Mouse (Mus musculus): ENCODE measurements around the gene Faap24.
A peak's percentile ranks its signal among the peaks of the same experiment; 100 is the strongest.

Gene Faap24

DNA sequence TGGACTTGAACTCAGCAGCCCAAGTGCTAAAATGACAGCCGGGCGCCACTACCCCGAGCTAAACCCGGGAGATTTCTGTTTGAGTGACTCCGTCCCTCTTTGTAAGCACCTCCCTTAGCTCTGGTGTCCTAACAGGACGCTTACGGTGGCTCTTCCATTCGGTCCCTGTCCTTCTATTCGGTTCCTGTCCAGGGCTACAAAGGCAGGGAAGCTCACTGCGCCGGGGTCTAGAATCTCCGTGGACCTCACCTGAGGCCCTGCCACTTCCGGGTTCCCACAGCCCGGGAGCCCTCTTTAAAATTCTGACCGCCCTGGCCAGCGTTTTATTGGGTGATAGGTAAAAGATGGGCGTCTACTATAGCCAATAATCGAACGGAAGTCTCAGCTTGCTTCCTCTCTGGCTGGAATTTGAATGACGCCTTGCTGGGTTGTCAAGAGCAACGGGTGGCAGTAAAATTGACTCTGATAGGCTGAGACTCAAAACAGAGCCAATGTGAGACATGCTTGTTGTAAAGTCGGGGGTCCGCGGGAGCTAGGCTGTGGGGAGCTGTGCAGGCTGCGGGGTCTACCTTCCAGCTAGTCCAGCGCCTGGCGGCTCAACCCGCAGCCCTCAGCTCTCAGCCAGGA, at the start of gene Faap24, which contains the start of gene Cep89:
Gene Faap24 (minus strand): TSS at position 295 of the 627 bp plus-strand sequence.
Gene Cep89 (plus strand): TSS at position 494 of the 627 bp plus-strand sequence.
- peak; percentile 98 for DNase-seq

DNA sequence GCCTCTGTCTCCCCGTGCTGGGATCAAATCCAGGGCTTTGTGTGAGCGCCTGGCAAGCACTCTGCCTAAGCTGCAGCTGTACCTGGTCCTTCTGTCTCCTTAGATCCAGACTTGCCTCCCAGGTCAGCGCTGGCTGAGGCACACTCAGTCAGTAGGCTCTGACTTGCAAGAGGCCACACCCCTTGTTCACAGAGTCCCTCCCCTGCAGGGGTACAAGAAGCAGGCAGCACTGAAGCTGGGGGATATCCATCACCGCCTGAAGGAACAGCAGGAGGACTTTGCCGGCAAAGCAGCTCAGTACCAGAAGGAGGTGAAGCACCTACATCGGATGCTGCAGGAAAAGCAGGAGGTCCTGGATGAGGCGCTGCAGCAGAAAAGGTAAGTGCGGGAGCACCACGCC, 38.6 kb upstream of the Faap24 start:
- DNase-seq = no peak

DNA sequence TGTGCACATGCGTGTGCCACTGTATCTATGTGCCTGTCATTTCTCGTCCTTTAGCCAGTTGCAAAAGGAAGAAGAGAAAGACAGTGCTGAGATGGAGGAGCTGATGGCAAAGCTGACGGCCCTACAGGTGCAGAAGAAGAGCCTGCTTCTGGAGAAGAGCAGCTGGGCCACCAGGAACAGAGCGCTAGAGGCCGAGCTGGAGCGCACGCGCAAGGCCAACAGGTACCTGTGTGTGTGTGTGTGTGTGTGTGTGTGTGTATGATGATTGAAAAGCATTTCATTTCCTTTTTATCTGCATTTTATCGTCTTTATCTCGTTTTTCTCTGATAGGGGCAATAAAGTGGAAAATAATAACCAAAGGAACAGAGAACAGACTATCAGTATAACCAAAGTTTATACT, 31.5 kb upstream of the Faap24 start:
- no peak for DNase-seq

DNA sequence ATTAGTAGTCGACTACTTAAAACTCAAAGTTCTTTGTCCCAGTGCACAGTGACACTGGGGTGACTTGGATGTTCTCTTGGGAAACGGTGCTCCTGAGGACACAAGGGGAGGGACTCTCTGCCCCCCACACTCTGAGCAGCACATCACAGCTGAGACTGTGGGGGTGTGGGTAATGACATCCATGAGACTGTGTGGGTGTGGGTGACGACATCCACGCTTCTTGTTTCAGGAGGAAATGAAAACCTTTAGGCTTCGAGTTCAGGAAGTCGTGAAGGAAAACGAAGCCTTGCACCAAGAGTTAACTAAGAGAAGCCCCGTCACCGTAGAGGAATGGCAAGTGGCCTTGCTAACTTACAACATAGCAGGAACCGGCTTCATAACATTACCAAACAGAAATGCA, 26.4 kb upstream of the Faap24 start:
- DNase-seq = peak; percentile 8

DNA sequence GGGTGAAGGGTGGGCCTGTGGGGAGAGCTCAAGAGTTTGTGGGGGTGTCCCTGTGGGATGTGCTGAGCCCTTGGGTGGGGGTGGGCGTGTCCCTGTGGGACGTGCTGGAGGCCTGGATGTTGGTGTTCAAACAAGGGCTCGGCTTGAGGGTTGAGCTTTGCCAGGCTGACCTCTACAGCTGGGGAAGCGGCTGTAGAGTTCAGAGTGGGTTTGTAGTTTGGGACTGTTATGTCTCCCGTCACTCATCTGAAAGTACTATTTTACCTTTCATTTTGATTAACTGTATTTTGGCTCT, 20.0 kb upstream of the Faap24 start:
- no peak for DNase-seq

DNA sequence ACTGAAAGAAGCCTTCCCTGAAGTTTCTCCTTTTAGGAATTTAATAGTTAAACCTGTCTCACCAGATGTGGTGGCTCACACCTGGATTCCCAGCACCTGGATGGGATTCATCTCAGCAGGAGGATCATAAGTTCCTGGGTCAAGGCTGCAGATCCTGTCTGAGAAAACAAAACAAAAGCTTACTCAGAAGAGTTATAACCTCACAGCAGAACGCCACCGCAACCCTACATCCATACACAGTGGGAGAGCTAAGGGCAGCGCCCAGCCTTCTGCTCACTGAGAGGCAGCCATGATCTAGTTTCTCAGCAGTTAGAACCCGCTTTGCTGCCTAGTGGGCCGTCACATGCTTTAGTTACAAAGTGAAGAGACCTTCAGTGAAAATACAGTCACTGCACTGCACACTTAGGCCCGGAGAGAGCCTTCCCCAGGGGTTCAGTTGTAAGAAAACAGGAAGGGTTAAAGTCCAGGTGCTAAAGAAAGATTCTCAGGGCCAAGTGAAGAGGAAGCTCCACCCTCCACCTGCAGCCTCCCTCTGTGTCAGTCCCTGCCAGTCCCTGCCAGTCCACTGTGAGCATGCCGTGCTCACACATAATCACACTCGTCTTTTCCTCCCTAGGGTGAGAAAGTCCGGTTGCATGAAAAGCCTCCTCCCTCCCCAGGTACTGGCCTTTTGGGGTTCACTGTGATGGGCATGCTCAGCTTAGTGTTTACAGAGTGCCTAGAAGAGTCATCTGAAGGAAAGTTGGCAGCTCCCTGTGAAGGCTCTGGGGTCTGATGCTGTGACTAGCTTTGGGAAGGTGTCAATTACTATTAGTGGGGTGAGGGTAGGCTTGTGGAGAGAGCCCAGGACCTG, 19.4 kb upstream of the Faap24 start:
- no peak for DNase-seq

DNA sequence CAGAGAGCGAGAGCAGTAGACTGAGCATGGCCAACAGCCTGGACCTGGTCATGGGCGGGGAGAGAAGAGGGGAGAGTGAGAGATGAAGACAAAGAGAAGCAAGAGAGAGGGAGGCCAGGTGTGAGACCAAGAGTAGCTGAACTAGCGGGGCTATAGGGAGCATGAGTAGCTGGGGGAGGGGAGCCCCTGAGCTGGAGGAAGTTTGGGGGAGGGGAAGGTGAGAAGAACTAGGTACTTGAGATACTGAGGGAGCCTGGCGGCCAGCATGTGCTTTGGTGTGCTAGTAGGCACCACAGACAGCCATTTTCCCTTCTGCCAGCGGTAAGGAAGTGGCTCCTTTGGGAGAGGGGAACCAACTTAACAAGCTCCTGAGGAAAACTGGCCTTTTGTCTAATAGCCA, 18.6 kb upstream of the Faap24 start:
- DNase-seq = no peak

DNA sequence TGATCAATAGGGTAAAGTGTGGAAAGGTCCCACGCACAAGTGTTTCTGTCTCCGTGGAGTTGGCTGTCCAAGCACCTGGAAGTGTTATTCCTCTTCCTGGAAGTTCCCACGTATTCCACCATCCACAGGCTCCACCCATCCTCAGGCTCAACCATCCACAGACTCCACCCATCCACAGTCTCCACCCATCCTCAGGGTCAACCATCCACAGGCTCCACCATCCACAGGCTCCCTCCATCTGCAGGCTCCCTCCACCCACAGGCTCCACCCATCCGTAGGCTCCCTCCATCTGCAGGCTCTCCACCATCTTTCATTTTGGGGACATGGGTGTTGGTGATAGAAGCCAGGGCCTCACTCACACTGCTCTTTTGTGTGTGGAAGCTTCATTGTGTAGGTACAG, 4.5 kb upstream of the Faap24 start:
- DNase-seq = no peak

DNA sequence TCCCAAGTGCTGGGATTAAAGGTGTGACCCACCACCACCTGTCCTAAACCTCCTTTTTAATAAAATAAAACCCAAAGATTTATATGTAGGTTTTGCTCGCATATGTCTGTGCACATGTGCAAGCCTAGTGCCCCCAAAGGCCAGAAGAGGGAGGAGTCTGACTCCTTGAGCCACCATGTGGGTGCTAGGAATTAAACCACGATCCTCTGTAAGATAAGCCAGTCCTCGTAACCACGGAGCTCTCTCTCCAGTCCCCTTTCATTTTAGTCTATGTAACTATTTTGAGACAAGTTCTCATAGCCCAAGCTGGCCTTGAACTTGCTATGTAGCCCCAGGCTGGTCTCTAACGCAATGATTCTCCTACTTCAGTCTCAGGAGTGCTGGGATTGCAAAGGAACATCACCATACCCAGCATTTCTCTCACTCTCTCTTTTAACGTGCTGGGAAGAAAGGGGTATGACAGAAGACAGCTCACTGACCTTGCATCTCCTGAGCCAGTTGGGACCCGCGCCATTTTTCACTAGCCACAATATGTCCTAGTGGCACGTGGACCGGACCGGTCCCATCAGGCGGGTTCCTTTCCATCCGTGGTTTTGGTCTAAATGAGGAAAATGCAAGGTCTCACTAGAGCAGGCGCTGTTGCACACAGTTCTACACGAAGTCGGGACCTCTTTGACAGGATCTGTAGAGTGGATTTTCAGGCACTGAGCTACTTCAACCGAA, 741 bp downstream of the Faap24 start:
- no peak for DNase-seq

DNA sequence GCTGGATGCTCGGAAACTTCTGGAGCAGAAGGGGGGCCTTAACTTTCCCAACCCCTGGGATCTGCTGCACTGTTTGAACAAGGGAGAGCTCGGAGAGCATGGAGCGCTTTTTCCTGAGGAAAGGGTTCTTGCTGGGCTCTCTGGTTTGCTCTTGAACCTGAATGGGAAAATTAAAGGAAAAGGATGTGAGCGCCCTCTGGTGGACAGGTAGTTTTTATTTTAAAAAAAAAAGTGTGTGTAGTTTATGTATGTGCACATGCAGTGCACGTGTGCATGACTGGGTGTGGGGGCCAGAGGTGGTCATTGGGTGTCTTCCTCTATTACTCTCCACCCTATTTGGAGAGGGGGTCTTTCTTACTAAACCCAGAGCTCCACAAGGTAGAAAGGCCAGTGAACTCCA, 3.7 kb downstream of the Faap24 start:
- peak; percentile 75 for DNase-seq

DNA sequence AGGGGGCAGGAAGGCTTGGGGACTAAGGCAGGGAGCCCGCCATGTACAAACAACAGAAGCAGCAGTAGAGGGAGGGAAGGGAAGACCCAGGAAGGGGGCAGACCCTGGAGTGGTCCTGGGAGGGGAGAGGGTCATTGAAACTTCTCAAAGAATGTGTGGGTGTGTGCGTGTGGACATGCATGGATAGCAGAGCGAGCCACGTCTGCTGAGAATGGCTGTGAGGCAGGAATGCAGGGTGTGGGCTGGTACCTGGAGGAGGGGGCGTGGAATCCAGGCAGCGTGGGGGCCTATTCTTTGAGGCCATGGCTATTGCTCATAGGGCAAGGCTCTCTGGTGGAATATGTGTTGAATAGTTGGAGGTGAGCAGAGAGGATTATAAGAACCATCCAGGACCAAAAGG, 7.9 kb downstream of the Faap24 start:
- no peak for DNase-seq

DNA sequence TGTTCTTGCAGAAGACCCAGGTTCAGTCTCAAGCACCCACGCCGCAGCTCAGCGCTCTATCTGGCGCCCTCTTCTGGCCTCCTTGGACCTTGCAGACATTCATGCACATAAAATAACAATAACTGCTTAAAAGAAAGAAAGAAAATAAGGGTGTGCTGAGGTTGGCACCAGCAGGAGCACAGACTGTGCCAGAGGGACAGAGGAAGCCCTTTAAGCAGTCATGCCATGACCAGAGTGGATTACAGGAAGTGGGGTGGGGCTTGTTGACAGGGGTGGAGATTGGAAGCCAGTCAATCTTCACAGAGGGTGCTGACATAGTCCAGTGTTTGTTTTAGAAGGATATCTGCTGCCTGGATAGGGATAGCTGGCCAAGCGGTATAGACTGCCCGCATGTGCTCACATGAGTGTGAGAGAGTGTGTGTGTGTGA, 10.1 kb downstream of the Faap24 start:
- DNase-seq = peak; percentile 90

DNA sequence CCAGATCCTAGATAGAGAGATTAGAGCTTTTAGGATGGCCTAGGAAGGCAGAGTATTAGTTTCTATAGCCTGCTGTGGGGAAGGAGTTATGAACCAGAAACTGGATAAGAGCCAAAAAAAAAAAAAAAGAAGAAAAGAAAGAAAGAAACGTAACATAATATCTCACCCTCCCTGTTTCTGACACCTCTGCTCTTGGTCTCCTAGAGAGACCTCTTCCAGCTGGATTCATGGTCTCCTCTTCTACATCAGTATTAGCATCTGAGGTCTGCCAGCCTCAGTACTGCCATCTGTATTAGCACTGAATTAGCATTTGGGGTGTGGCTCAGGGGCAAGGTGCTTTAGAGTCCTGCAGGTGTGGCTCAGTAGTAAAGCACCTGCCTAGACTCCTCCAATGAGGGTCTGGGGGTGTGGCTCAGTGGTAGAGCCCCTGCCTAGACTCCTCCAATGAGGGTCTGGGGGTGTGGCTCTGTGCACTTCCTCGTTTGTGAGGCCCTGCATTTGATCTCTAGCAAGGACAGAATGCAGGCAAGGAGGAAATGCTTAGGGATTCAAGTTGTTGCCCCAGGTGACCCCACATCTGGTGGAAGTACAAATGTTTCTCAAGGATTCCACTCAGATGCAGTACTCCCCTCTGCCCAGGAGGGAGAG, 13.8 kb downstream of the Faap24 start:
- no peak for DNase-seq

DNA sequence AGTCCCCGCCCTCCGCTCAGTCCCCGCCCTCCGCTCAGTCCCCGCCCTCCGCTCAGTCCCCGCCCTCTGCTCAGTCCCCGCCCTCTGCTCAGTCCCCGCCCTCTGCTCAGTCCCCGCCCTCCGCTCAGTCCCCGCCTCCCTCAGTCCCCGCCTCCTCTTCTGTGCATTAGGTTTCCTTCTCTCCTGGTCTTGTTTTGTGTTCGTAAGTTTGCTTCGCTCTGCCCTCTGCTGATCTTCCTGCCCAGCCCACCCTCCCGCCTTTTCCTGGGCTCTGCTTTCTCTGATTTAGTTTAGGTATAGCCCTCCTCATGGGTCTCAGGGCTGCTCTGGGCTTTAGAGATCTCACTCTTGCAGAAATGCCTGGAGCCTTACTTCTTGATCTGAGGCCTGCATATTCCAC, 14.8 kb downstream of the Faap24 start:
- DNase-seq = no peak

DNA sequence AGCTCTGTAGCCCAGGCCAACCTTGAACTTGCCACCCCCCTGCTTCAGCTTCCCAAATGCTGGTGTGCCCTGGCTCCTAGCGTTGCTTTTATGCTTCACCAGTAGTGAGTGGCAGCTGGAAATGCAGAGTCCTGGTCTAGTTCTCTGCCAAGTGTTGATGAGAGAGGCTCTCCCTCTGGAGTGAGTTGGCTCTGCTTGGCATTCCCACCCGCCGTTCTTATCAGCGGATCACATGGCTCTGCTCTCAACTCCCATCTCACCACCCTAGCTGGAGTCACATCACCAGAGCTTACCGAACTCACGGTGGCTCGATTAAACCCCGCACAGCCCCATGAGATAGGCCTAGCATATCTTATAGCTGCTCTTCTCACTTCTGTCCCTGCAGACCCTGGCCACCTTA, 16.3 kb downstream of the Faap24 start:
- peak; percentile 41 for DNase-seq

DNA sequence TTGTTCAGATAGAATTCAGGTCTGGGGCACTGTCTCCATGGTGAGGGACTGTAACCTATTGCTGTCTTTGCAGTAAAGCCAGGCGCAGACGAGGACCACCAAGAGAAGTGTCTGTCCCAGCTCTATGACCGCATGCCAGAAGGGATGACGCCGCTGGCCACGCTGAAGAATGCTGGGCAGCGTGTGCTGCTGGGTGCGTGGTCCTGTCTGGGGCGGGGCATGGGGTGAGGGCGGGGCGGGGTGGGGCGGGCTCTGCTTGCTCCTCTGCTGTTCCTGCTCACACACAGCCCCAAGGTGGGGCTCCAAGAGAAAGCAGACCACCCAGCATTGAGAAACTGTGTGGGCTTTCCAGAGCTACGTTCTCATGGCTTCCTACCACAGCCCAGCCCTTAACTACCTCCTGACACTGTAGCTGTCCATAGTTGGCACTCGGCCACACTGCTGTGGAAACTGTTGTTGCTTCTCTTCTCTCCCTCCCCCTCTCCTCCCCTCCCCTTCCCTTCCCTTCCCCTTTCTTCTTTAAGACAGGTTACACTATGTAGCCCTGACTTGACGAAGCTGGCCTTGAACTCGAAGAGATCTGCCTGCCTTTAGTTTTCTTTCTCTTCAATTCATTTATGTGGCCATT, 17.0 kb downstream of the Faap24 start:
- no peak for DNase-seq

DNA sequence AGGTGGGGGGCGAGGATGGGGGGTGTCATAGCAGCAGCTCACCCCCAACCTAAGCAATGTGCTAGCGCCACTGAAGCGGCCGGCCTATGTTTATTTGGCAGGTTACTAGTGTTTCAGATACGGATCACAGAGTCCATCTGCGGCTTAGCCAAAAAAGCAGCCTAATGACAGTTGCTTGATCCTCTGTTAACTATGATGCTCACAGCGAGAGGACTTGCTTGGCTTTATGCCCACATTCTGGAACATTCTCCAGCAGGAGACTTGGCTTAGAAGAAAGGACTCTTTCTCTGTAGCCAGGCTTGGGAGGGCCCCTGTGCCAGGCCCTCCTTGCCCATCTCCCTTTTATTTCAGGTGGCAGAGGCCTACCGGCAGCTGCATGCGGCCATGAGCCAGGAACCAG, 20.0 kb downstream of the Faap24 start:
- no peak for DNase-seq

DNA sequence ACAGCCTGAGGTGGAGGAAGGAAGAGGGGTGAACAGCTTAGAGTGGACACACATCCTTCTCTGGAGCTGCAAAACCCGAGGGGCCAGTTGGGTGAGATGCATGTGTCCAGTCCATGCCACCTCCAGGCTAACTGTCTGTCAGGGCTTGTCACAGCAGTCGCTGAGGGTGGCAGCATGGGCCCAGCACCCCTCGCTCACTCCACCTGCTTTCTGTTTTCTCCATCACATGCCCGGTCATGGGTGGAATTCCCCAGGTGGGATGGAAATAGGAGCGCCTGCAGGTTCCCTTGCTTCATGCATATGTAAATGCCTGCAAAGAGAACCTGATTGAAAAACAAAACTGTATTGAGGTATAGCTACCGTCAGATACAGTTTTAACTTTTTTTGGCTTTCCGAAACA, 22.4 kb downstream of the Faap24 start:
- DNase-seq = no peak

DNA sequence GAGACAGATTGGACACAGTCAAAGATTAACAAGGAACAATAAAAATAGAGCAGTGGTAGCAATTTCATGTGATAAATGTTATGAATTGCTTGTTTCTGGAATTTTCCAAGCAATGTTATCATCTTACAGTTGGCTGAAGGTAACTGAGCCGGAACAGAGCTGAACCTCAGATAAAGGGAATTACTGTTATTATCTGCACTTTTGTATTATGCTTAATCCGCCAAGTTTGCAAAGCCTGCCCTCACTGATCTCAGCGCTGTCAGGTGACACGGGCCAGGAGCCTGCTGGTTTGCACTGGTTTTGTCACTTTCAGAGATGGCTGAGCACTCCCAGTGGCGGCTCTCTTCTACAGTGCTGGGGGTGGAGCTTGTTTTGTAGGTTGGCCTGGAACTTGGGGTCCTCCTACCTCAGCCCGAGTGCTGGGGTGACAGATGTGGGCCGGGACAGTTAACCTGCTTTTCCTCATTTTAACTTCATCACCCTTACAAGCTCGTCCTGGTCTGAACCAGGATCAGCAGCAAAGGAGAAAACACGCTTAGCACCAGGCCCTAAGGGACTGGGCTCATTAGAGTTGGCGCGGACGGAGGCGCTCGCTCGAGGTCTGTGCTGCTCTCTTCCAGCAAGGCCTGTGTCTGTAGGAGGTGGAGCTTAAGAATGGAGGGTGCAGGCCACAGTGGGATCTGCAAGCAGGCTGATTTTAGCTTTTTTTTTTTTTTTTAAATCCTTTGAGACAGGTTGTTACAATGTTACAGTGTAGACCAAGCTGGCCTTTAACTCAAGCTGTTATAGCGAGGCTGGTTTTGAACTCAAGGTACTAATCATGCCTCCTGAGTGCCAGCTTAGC, 23.3 kb downstream of the Faap24 start:
- peak; percentile 34 for DNase-seq

DNA sequence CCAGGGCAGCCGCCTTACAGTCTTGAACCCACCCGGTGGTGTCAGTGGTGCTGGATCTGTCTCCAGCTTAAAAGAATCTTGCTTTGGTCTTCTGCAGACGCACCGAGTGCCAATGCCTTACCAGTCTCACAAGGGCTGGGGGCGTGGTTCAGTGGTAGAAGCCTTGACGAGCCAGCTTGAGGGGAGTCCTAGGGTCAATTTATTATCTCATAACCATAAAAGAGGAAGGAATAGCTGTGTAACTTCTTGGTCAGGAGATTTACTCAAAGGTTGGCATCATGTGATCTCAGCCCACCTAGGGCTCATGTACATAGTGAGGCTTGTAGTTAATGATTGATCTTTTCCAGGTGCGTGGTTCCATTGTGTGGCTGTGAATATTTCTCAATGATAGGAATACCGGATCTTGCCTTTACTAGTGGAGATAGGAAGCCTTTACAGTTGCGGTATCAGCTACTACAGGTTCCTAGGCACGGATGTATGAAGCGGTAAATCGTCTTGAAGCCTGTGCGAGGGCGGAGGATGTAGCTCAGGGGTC, 24.1 kb downstream of the Faap24 start:
- DNase-seq = no peak

DNA sequence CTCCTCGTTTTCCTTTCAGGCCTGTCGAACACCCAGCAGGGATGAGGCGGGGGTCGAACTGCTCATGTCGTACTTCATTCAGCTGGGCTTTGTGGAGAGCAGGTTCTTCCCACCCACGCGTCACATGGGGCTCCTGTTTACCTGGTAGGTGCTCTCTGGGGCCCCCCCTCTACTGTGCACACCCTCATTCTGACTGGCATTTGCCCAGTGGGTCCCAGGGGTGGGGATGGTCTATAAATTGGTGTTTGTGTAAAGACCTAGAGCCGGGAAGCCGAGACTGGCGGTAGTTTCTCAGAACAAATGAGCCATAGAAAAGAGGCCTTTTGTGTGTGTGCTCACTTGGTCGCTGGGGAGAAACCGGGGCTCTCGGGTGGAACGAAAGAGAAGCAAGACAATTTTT, 25.5 kb downstream of the Faap24 start:
- DNase-seq = no peak

All from lung, postnatal 36 days (tissue).